Mouse (Mus musculus) stomach, embryonic 16.5 days (tissue): ENCODE results near the gene Zfp580. TPM values are rescaled to one million over a fixed set of nuclear protein-coding genes. Genes with fewer than 3 reads are reported as not detected.

Experiments used
- ATAC-seq: fragments of 200-750 bp; cut with Nextera tagmentation; 2 replicates; pipeline ENCODE4 v1.8.0; 2017; ENCODE audit warnings: moderate number of reproducible peaks, moderate TSS enrichment; ENCODE audit not compliant: insufficient read depth, low FRiP score
- H3K27ac ChIP-seq: fragments of 300-500 bp; sonication (generic); 2 replicates; pipeline ENCODE4 v1.5.1; 2014; ENCODE audit warnings: low read length
- H3K27me3 ChIP-seq: fragments of 300-500 bp; sonication (generic); 2 replicates; pipeline ENCODE4 v1.6.1; 2014; ENCODE audit warnings: low read length, control low read depth, mixed read lengths; ENCODE audit not compliant: control insufficient read depth, insufficient read depth
- H3K36me3 ChIP-seq: fragments of 300-500 bp; sonication (generic); 2 replicates; pipeline ENCODE4 v1.6.1; 2014; ENCODE audit warnings: low read length; ENCODE audit not compliant: control insufficient read depth, insufficient read depth
- H3K4me1 ChIP-seq: fragments of 300-500 bp; sonication (generic); 2 replicates; pipeline ENCODE4 v1.6.1; 2014; ENCODE audit warnings: low read length, control low read depth, mixed read lengths; ENCODE audit not compliant: control insufficient read depth, insufficient read depth
- H3K4me2 ChIP-seq: fragments of 300-500 bp; sonication (generic); 2 replicates; pipeline ENCODE4 v1.6.1; 2014; ENCODE audit warnings: low read depth, low read length, mixed read lengths
- H3K4me3 ChIP-seq: fragments of 300-500 bp; sonication (generic); replicated peaks from 2 replicates; pipeline ENCODE4 v1.5.1; 2014; ENCODE audit warnings: mild to moderate bottlenecking, low read length
- H3K9ac ChIP-seq: fragments of 300-500 bp; sonication (generic); 2 replicates; pipeline ENCODE4 v1.6.1; 2014; ENCODE audit warnings: low read length
- H3K9me3 ChIP-seq: fragments of 300-500 bp; sonication (generic); replicated peaks from 2 replicates; pipeline ENCODE4 v1.6.1; 2016; ENCODE audit warnings: low read length, control low read depth; ENCODE audit not compliant: control insufficient read depth
- WGBS: fragments of 180-500 bp; shearing (Covaris S2); extraction: QIAGEN DNeasy Blood & Tissue Kit; methylation state at CpG from one replicate; pipeline ENCODE4 v1.1.7; 2014; 5-methylcytosine and 5-hydroxymethylcytosine counted together
- polyA plus RNA-seq: library from polyadenylated mRNA; unstranded; fragments of >200 nt; fragmentation: Nextera tagmentation; extraction: Ambion mirVana; gene quantifications from 2 replicates; pipeline ENCODE4 v1.2.1, GENCODE M21; 2015

The Zfp580 gene
- polyA plus RNA-seq, 1 experiment from 2014 or later = 19.2 TPM

- H3K9me3 ChIP-seq = no peaks in the 10 kb centered on the region
- 91% methylated on average over 2 of the region's 2 CpGs for WGBS
Measured at GRCm38 (mm10) chr7:5102564-5102963, 51.2 kb downstream of the Zfp580 start.

More at GRCm38 (mm10) chr7:5102564-5102963, 51.2 kb downstream of the Zfp580 start:
- Histone ChIP-seq H3K4me2 (no peak overlapping the region), H3K27me3 (no peaks in the 10 kb centered on the region), H3K9ac (no peak overlapping the region), H3K4me3 (no peak overlapping the region), H3K4me1 (no peaks in the 10 kb centered on the region), H3K36me3 (peaks cover 12% of the 10 kb centered on the region), H3K27ac (no peak overlapping the region)
- ATAC-seq = no peak

Other genes starting within 250 kb of the Zfp580 start
- 204 and 212 TPM in 2 replicates for gene Ube2s, start 238.9 kb upstream of the Zfp580 start, polyA plus RNA-seq
- gene Shisa7, start 206.8 kb upstream of the Zfp580 start, polyA plus RNA-seq = 0.26 and 0.49 TPM in 2 replicates
- gene Isoc2b, start 181.3 kb upstream of the Zfp580 start, polyA plus RNA-seq = 16.7 and 17.6 TPM in 2 replicates
- gene Isoc2a, start 174.4 kb upstream of the Zfp580 start, polyA plus RNA-seq = 1.1 and 1.5 TPM in 2 replicates
- 0.10 TPM in 1 of 2 replicates, not detected in the other for gene Gm36210, start 145.0 kb upstream of the Zfp580 start, polyA plus RNA-seq
- 2.1 and 2.3 TPM in 2 replicates for gene Zfp628, start 136.3 kb upstream of the Zfp580 start, polyA plus RNA-seq
- gene Nat14, start 129.5 kb upstream of the Zfp580 start, polyA plus RNA-seq = 3.0 and 4.0 TPM in 2 replicates
- 3.4 and 3.5 TPM in 2 replicates for gene Ssc5d, start 125.8 kb upstream of the Zfp580 start, polyA plus RNA-seq
- 0.26 and 0.47 TPM in 2 replicates for gene Sbk2, start 87.1 kb upstream of the Zfp580 start, polyA plus RNA-seq
- 0.11 TPM in 1 of 2 replicates, not detected in the other for gene Sbk3, start 80.4 kb upstream of the Zfp580 start, polyA plus RNA-seq
- 23.0 and 26.5 TPM in 2 replicates for gene Zfp579, start 55.4 kb upstream of the Zfp580 start, polyA plus RNA-seq
- 17.2 and 17.5 TPM in 2 replicates for gene Zfp524, start 37.1 kb upstream of the Zfp580 start, polyA plus RNA-seq
- gene Fiz1, start 36.8 kb upstream of the Zfp580 start, polyA plus RNA-seq = 18.9 and 22.6 TPM in 2 replicates
- gene Gm44973, start 36.0 kb upstream of the Zfp580 start, polyA plus RNA-seq = 0.99 and 1.3 TPM in 2 replicates
- 3.7 and 4.1 TPM in 2 replicates for gene Zfp865, start 31.2 kb upstream of the Zfp580 start, polyA plus RNA-seq
- gene Ccdc106, start 31.0 kb upstream of the Zfp580 start, polyA plus RNA-seq = 20.6 and 21.9 TPM in 2 replicates
- not detected in 2 replicates for gene 4632433K11Rik, start 17.4 kb upstream of the Zfp580 start, polyA plus RNA-seq
- 5.9 and 6.1 TPM in 2 replicates for gene Zfp784, start 13.1 kb upstream of the Zfp580 start, polyA plus RNA-seq
- 76.3 and 81.1 TPM in 2 replicates for gene U2af2, start 10.6 kb downstream of the Zfp580 start, polyA plus RNA-seq
- 50.2 and 50.4 TPM in 2 replicates for gene Epn1, start 28.7 kb downstream of the Zfp580 start, polyA plus RNA-seq
- not detected in 2 replicates for gene Rfpl4, start 65.4 kb downstream of the Zfp580 start, polyA plus RNA-seq
- gene Rasl2-9, start 74.4 kb downstream of the Zfp580 start, polyA plus RNA-seq = 0.40 and 0.54 TPM in 2 replicates
- gene Vmn1r55, start 98.1 kb downstream of the Zfp580 start, polyA plus RNA-seq = not detected in 2 replicates
- gene Vmn1r56, start 145.2 kb downstream of the Zfp580 start, polyA plus RNA-seq = not detected in 2 replicates
- not detected in 2 replicates for gene Vmn1r57, start 167.0 kb downstream of the Zfp580 start, polyA plus RNA-seq